Mouse (Mus musculus): ENCODE measurements around the gene Spx.

DNA sequence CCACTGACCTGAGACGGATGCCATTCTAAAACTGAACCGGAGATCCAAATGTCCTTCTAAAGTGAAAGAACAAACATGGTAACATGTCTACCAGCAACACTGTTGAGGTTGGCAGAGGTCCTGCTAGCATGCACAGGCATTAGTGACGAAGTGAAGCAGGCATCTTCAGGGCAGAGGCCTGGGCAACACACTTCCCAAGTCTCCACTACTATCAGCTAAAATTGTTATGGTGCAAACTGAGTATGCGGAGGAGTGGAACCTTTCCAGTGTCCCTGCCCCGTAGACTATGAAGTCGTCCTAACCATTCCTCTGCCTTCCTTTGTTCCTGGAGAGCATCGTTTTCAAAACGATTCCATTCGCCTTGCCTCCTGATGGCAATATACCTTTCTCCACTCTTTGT lies 28.7 kb upstream of the Spx start:
- no peak for TF ChIP-seq GATA1 (IDR thresholded peaks at IDR 0.05; ENCODE audit: low read length)
- no peak for TF ChIP-seq TAL1 (IDR thresholded peaks at IDR 0.05; ENCODE audit: low read length)
